Mouse (Mus musculus) MEL (cell line): ENCODE measurements at regions not wholly inside any gene's neighbourhood (a gene's known extent, or its start where the extent isn't known, plus 50 kb on each side); places are given as distances from the start of the nearest gene placed in this dataset.

Experiments
- DNase-seq: peaks from one replicate; pipeline ENCODE4 v3.0.0; 2011; ENCODE audit warnings: low read depth, low spot score
- H3K27ac ChIP-seq: 2 replicates; pipeline ENCODE4 v1.5.1; 2012; ENCODE audit warnings: low read depth, mild to moderate bottlenecking, control low read depth, low read length, moderate library complexity; ENCODE audit not compliant: control insufficient read depth
- H3K27me3 ChIP-seq, 2 experiments: fragments of 150-350 bp in 1 of 2; sonication (generic) in 1 of 2; 2 replicates each; pipeline ENCODE4 v1.6.1; 2012; ENCODE audit warnings: low read length in 2 of 2, mild to moderate bottlenecking in 2 of 2, improper control_type of control experiment in 1 of 2, moderate library complexity in 1 of 2; ENCODE audit not compliant: insufficient read depth in 2 of 2, control insufficient read depth in 1 of 2
- H3K36me3 ChIP-seq, 2 experiments: 2 replicates each; pipeline ENCODE4 v1.6.1; 2012 to 2014; ENCODE audit warnings: low read length in 2 of 2, improper control_type of control experiment in 1 of 2, inconsistent platforms in 1 of 2, mild to moderate bottlenecking in 1 of 2; ENCODE audit not compliant: insufficient read depth in 2 of 2, control insufficient read depth in 1 of 2
- H3K4me1 ChIP-seq, 2 experiments: fragments of 150-350 bp in 1 of 2; sonication (generic) in 1 of 2; 2 replicates each; pipeline ENCODE4 v1.6.1; 2012; ENCODE audit warnings: low read length in 2 of 2, improper control_type of control experiment in 1 of 2, mild to moderate bottlenecking in 1 of 2; ENCODE audit not compliant: insufficient read depth in 2 of 2, control insufficient read depth in 1 of 2
- H3K4me3 ChIP-seq, 2 experiments: fragments of 150-350 bp in 1 of 2; sonication (generic) in 1 of 2; 2 replicates each; pipeline ENCODE4 v1.5.1; 2012; ENCODE audit warnings: low read depth in 2 of 2, low read length in 2 of 2, mild to moderate bottlenecking in 2 of 2, moderate library complexity in 2 of 2, control low read depth in 1 of 2, improper control_type of control experiment in 1 of 2; ENCODE audit not compliant: control insufficient read depth in 1 of 2, insufficient read depth in 1 of 2
- H3K79me2 ChIP-seq: 2 replicates; pipeline ENCODE4 v1.6.1; 2012; ENCODE audit warnings: mild to moderate bottlenecking, low read length, moderate library complexity; ENCODE audit not compliant: control insufficient read depth, poor library complexity, insufficient read depth
- H3K9ac ChIP-seq: 2 replicates; pipeline ENCODE4 v1.6.1; 2012; ENCODE audit warnings: low read depth, mild to moderate bottlenecking, control low read depth, low read length, moderate library complexity; ENCODE audit not compliant: control insufficient read depth, poor library complexity, severe bottlenecking
- H3K9me3 ChIP-seq: fragments of 150-350 bp; sonication (generic); replicated peaks from 2 replicates; pipeline ENCODE4 v1.6.1; 2012; ENCODE audit warnings: mild to moderate bottlenecking, low read length, improper control_type of control experiment, moderate library complexity; ENCODE audit not compliant: insufficient read depth
- BHLHE40 ChIP-seq: IDR thresholded peaks from 2 replicates; pipeline ENCODE4 v1.6.1; 2012; ENCODE audit warnings: low read depth, mild to moderate bottlenecking, inconsistent platforms, low read length, improper control_type of control experiment, borderline replicate concordance
- CHD2 ChIP-seq: IDR thresholded peaks from 2 replicates; pipeline ENCODE4 v1.6.1; 2011; ENCODE audit warnings: low read length, improper control_type of control experiment
- E2F4 ChIP-seq: IDR thresholded peaks from 2 replicates; pipeline ENCODE4 v1.6.1; 2011; ENCODE audit warnings: low read depth, low read length, improper control_type of control experiment, borderline replicate concordance
- HCFC1 ChIP-seq: IDR thresholded peaks from 2 replicates; pipeline ENCODE4 v1.6.1; 2012; ENCODE audit warnings: low read depth, mild to moderate bottlenecking, inconsistent platforms, low read length, improper control_type of control experiment, moderate library complexity
- MAX ChIP-seq: IDR thresholded peaks from 2 replicates; pipeline ENCODE4 v1.6.1; 2011; ENCODE audit warnings: low read length, improper control_type of control experiment
- MEF2A ChIP-seq: IDR thresholded peaks from 2 replicates; pipeline ENCODE4 v1.6.1; 2014; ENCODE audit warnings: low read depth, mild to moderate bottlenecking, inconsistent platforms, low read length, improper control_type of control experiment; ENCODE audit not compliant: poor library complexity, insufficient replicate concordance, severe bottlenecking; ENCODE audit errors: extremely low read depth
- POLR2AphosphoS5 ChIP-seq: IDR thresholded peaks from 2 replicates; pipeline ENCODE4 v1.6.1; 2012; ENCODE audit warnings: low read depth, borderline replicate concordance, mild to moderate bottlenecking, inconsistent platforms, low read length, moderate library complexity, mixed read lengths
- SMC3 ChIP-seq: IDR thresholded peaks from 2 replicates; pipeline ENCODE4 v1.6.1; 2011; ENCODE audit warnings: low read depth, low read length, improper control_type of control experiment
- USF2 ChIP-seq, 2 experiments: IDR thresholded peaks; 2 replicates each; pipeline ENCODE4 v1.6.1; 2011 to 2012; ENCODE audit warnings: improper control_type of control experiment in 2 of 2, low read length in 2 of 2, borderline replicate concordance in 1 of 2, inconsistent platforms in 1 of 2, low read depth in 1 of 2, mild to moderate bottlenecking in 1 of 2; ENCODE audit not compliant: insufficient read depth in 1 of 2
- ZC3H11A ChIP-seq: IDR thresholded peaks from 2 replicates; pipeline ENCODE4 v1.6.1; 2012; ENCODE audit warnings: low read depth, mild to moderate bottlenecking, inconsistent platforms, low read length, improper control_type of control experiment
- ZMIZ1 ChIP-seq: IDR thresholded peaks from 2 replicates; pipeline ENCODE4 v1.6.1; 2012; ENCODE audit warnings: low read depth, mild to moderate bottlenecking, inconsistent platforms, low read length, improper control_type of control experiment, moderate library complexity

GRCm38 (mm10) chr12:93449436-93449835 lies 1600.5 kb upstream of the Sel1l start:
- Histone ChIP-seq H3K9me3 (no peaks in the 10 kb centered on the region), H3K4me3 (no peak overlapping the region), H3K36me3 (no peaks in the 10 kb centered on the region), H3K79me2 (no peaks in the 10 kb centered on the region), H3K4me1 (no peaks in the 10 kb centered on the region), H3K27ac (no peak overlapping the region), H3K27me3 (no peaks in the 10 kb centered on the region), H3K9ac (no peak overlapping the region)
- no peak for TF ChIP-seq POLR2AphosphoS5
- no peak for DNase-seq

GRCm38 (mm10) chr12:93429218-93429617 lies 1580.3 kb upstream of the Sel1l start:
- Histone ChIP-seq H3K4me1 (no peaks in the 10 kb centered on the region), H3K79me2 (no peaks in the 10 kb centered on the region), H3K27me3 (no peaks in the 10 kb centered on the region), H3K9me3 (no peaks in the 10 kb centered on the region), H3K27ac (no peak overlapping the region), H3K9ac (no peak overlapping the region), H3K36me3 (no peaks in the 10 kb centered on the region), H3K4me3 (no peak overlapping the region)
- TF ChIP-seq HCFC1 (no peak), USF2 (IDR thresholded peaks at IDR 0.05; ENCODE audit: borderline replicate concordance in 1 of 2, insufficient read depth in 1 of 2, low read depth in 1 of 2, low read length in 2 of 2) (no peak), BHLHE40 (no peak), SMC3 (no peak), MEF2A (no peak), CHD2 (no peak), ZMIZ1 (no peak), ZC3H11A (no peak), E2F4 (no peak), MAX (no peak)
- DNase-seq, result no peak

- H3K4me1 ChIP-seq, result no peaks in the 10 kb centered on the region
- no peak overlapping the region for H3K4me3 ChIP-seq
- no peak for DNase-seq
- no peaks in the 10 kb centered on the region for H3K79me2 ChIP-seq
- no peaks in the 10 kb centered on the region for H3K36me3 ChIP-seq
- no peak for TF ChIP-seq USF2 (IDR thresholded peaks at IDR 0.05; ENCODE audit: borderline replicate concordance in 1 of 2, insufficient read depth in 1 of 2, low read depth in 1 of 2, low read length in 2 of 2)
- no peaks in the 10 kb centered on the region for H3K27me3 ChIP-seq
- H3K27ac ChIP-seq, result no peak overlapping the region
- H3K9me3 ChIP-seq, result no peaks in the 10 kb centered on the region
- no peak overlapping the region for H3K9ac ChIP-seq
Measured at GRCm38 (mm10) chr12:93427988-93428387, 1579.0 kb upstream of the Sel1l start.
